Mouse (Mus musculus) layer of hippocampus, adult 8-10 months (tissue): ENCODE results near the gene Flg. TPM values are rescaled to one million over a fixed set of nuclear protein-coding genes. Genes with fewer than 3 reads are reported as not detected.

Experiments used
- DNase-seq, 2 experiments: peaks; one replicate each; pipeline ENCODE4 v3.0.0; 2022; ENCODE audit warnings: low spot score in 2 of 2
- total RNA-seq, 4 experiments: library from RNA; stranded (reverse); gene quantifications; 2 replicates each; pipeline ENCODE4 v1.2.4; 2022

Gene Flg
- not detected for total RNA-seq

DNA sequence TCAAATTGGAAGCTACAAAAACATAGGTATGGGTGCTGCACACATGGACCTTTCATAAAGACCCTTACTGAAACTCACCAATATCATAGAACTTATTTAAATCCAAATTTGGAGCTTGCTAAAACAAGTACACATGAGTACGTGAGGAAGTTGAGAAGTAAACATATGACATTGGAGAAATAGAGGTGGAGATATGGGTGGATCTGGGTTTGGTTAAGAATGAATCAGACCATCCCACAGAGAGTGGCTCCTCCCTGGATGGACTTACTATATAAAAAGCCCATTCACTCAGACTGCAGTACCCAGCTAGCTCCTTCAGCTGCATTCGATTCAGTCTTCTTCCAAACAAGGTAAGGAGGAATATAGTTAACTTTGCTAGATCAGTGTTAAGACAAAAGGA is at the start of gene Flg:
TSS of gene Flg (plus strand) at position 301 of the 400 bp plus-strand sequence.
- DNase-seq = no peak

DNA sequence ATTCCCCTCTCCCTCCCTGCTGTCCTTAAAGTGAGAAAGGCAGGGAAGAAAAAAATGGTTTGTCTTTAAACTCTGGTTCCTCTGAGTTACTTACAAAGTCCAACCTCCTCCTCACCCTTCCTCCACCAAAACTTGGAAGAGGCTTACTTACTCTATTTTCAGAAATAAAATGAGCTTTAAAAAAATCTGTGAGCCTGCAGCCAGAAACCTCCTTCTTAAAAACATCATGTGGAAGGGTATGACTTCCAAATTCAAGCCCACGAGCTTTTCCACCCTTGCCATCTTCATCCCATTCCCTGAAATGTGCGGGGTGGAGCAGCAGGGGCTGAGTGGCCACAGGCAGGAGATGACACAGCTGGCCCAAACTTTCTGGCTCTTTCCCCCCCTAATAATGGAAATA is 24.2 kb downstream of the Flg start:
- no peak for DNase-seq

DNA sequence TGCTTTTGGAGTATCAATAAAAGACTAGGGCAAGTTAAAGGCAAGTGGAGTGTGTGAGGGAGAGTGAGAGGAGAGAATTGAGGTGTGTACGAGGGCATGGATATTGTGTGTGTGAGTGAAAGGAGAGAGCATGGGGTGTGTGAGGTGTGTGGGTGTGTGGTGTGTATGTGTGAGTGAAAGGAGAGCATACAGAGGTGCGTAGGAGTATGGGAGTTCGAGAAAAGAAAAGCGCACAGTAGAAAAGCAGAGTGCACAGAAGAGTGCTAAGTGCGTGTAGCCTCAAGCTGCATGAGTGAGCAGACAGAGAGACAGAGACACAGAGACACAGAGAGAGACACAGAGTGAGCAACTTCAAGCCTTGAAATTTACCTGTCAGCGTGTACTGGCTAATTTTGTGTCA is 26.5 kb downstream of the Flg start:
- no peak for DNase-seq

DNA sequence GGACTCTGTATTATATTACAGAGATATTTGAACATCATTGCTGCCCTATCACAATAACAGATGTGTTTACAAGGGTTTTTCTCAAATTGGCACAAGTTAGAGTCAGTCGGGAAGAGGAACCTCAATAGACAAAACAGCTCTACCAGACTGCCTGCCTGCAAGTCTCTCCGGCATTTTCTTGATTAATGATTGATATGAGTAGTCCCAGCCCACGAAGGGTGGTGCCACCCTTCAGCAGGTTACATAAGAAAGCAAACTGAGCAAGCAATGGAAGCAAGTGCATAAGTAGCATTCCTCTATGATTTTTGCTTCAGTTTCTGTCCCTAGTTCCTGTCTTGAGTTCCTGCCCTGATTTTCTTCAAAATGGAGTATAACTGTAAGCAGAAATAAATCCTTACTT is 28.6 kb downstream of the Flg start:
- DNase-seq = no peak

DNA sequence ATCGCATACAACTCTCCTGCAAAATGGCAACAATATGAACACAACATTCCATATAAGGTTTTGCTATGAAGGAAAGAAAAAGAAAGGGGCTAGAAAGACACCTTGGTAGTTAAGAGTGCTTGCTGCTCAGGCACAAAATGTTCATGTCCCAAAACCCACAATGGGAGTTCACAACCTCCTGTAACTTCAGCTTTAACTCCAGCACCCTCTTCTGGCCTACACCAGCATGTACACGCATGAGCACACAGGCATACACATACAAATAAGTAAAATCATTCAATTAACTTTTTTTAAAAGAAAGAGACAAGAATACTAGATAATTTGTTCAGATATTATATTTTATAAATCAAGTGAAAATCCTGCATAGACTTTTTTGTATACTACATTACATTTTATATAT is 32.8 kb downstream of the Flg start:
- no peak for DNase-seq

DNA sequence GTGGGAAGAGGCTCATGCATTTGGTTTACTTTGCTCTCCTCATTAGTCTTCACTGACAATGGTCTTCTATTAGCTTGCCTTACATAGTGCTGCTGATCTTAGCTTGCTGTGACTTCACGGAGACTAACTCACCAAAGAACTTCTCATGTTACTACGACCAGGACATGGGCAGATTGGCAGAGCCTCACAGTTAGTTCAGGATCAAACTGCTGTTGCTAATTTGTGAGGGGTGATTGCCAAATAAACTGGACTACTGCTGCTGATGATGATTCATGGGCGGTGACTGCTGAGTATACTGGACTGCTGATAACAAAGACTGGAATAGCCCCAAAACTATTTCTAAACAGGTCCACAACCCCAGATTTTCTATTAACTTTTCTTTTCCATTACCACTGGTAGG is 38.0 kb downstream of the Flg start:
- no peak for DNase-seq

DNA sequence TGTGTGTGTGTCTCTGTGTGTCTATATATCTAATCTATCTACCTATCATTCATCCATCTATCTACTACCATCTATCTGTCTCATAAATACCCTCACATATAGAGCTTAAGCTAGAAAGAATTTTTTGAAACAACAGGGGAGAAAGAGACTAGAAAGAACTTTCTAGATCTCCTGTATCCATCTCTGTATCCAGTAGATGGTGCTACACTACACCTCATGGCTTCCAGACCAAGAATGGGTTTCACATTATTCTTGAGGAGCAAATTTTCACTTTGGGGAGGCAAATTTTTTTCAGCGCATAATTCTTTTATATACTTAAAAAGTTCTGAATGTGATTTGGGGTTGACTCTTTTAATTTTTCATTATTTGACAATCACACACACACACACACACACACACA is 41.1 kb downstream of the Flg start:
- no peak for DNase-seq

DNA sequence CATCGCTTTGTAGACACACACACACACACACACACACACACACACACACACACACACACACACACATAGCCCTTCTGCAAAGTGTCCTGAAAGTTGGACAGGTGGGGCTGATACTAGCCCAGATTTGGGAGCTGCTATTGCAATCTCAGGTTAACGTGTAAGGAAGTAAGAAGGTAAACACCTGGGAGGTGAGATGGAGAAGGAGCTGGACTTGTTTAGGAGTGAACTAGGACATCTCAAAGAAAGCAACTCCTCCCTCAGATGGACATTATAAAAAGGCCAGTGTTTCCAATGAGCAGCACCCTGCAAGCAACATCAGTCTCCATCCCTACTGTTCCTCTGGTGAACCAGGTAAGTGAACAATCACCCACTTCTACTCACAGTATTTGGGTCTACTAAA is 46.1 kb downstream of the Flg start, which contains the start of gene Hrnr:
TSS of gene Hrnr (plus strand) at position 301 of the 400 bp plus-strand sequence.
- DNase-seq = no peak

DNA sequence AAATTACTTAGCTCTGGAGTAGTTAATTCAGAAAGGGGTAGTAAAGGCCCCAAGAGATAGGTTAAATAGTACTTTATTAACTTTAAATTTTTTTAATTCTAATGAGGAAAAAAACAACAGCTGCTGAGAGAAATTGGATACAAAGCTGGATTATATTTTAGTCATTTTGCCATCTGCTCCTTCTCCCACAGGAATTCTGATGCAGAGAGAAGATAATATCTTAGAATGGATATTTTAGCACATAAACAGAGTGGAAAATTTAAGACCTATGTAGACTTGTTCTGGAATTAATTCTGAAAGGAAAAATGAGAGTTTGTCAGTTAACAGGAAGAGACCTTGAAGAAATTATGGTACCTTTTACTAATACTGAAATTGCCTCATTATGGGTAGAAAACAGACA is 64.4 kb downstream of the Flg start:
- no peak for DNase-seq

DNA sequence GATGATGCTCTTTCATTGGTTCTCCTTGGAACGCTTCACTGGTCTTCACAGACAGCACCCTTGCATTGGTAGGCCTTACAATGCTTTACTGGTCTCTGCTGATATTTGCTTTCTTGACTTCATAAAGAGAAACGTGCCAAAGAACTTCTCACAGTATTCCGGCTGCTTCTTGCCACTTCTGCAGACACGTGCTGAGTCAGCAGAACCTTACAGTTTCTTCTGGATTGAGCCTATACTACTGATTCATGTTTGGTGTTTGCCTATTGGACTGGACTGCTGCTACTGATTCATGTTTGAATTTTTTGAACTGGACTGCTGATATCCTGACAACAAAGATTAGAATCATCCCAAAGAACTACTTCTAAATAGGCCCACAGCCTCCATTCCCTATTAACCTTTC is 66.7 kb downstream of the Flg start:
- no peak for DNase-seq

Other genes starting within 250 kb of the Flg start
- not detected for gene Gm4858, start 204.7 kb upstream of the Flg start, total RNA-seq
- gene Crnn, start 128.7 kb upstream of the Flg start, total RNA-seq = not detected
- gene Flg2, start 76.2 kb upstream of the Flg start, total RNA-seq = not detected
- gene Hrnr, start 46.2 kb downstream of the Flg start, total RNA-seq = not detected
- gene Rptn, start 120.2 kb downstream of the Flg start, total RNA-seq = not detected
- gene Tchh, start 168.8 kb downstream of the Flg start, total RNA-seq = 1 to 10 TPM; 1.3 to 2.5 (median 1.6) TPM
- not detected for gene Tchhl1, start 195.2 kb downstream of the Flg start, total RNA-seq
- 10 to 100 TPM in 2 of 4 experiments, 1 to 10 TPM in 2; 6.1 to 19.4 (median 13.9) TPM for gene S100a11, start 247.0 kb downstream of the Flg start, total RNA-seq